Mouse (Mus musculus): ENCODE measurements around the gene Sowahb.
A peak's percentile ranks its signal among the peaks of the same experiment; 100 is the strongest.
"Not testable (repeated sequence)": the region's sequence is repeated elsewhere in the genome, so short reads cannot be mapped to it uniquely, and the experiment has no call there.

Sowahb gene

GRCm38 (mm10) chr5:93042831-93043687 is 1.8 kb downstream of the Sowahb start:
- no peak for DNase-seq (ENCODE audit: low spot score)

- DNase-seq (ENCODE audit: low spot score): no peak
Observed at GRCm38 (mm10) chr5:93042031-93042430, 2.8 kb downstream of the Sowahb start.

- no peak for DNase-seq (ENCODE audit: low spot score)
Observed at GRCm38 (mm10) chr5:93041276-93041675, 3.5 kb downstream of the Sowahb start.

- DNase-seq (ENCODE audit: low spot score): no peak
Observed at GRCm38 (mm10) chr5:93040095-93040494, 4.7 kb downstream of the Sowahb start.

- DNase-seq (ENCODE audit: low spot score): no peak
Observed at GRCm38 (mm10) chr5:93036254-93036653, 8.6 kb downstream of the Sowahb start.

- DNase-seq (ENCODE audit: low spot score): no peak
Observed at GRCm38 (mm10) chr5:93035285-93035684, 9.5 kb downstream of the Sowahb start.

- no peak for DNase-seq (ENCODE audit: low spot score)
Observed at GRCm38 (mm10) chr5:93033087-93033870, 11.5 kb downstream of the Sowahb start.

- DNase-seq (ENCODE audit: low spot score): no peak
Observed at GRCm38 (mm10) chr5:93032621-93033020, 12.2 kb downstream of the Sowahb start.

- DNase-seq (ENCODE audit: low spot score): no peak
Observed at GRCm38 (mm10) chr5:93030869-93031268, 14.0 kb downstream of the Sowahb start.

- no peak for DNase-seq (ENCODE audit: low spot score)
Observed at GRCm38 (mm10) chr5:93030411-93030810, 14.4 kb downstream of the Sowahb start.

GRCm38 (mm10) chr5:93027120-93027675 is 17.6 kb downstream of the Sowahb start:
- no peak for DNase-seq (ENCODE audit: low spot score)

- DNase-seq (ENCODE audit: low spot score): no peak
Observed at GRCm38 (mm10) chr5:93026437-93027119, 18.2 kb downstream of the Sowahb start.

- DNase-seq (ENCODE audit: low spot score): no peak
Observed at GRCm38 (mm10) chr5:93024754-93025280, 20.0 kb downstream of the Sowahb start.

- no peak for DNase-seq (ENCODE audit: low spot score)
Observed at GRCm38 (mm10) chr5:93022126-93022797, 22.6 kb downstream of the Sowahb start.

- no peak for DNase-seq (ENCODE audit: low spot score)
Observed at GRCm38 (mm10) chr5:93020024-93020666, 24.7 kb downstream of the Sowahb start.

- DNase-seq (ENCODE audit: low spot score): not testable (repeated sequence)
Observed at GRCm38 (mm10) chr5:93019207-93019606, 25.6 kb downstream of the Sowahb start.

GRCm38 (mm10) chr5:93017678-93018077 is 27.1 kb downstream of the Sowahb start:
- DNase-seq (ENCODE audit: low spot score): no peak

GRCm38 (mm10) chr5:93008256-93008655 is 36.6 kb downstream of the Sowahb start:
- no peak for DNase-seq (ENCODE audit: low spot score)

GRCm38 (mm10) chr5:93005815-93006341 is 38.9 kb downstream of the Sowahb start:
- DNase-seq (ENCODE audit: low spot score): no peak

GRCm38 (mm10) chr5:93005229-93005814 is 39.5 kb downstream of the Sowahb start:
- peak; percentile 32 for DNase-seq (ENCODE audit: low spot score)
